Mouse (Mus musculus) MEL (cell line): Measurements from ENCODE around the gene Sec24a.
"Not testable (repeated sequence)": the region's sequence is repeated elsewhere in the genome, so short reads cannot be mapped to it uniquely, and the experiment has no call there.

Source experiments
- CHD2 ChIP-seq: IDR thresholded peaks from 2 replicates; pipeline ENCODE4 v1.6.1; 2011; ENCODE audit warnings: low read length, improper control_type of control experiment
- POLR2A ChIP-seq, 2 experiments: IDR thresholded peaks; 2 replicates each; pipeline ENCODE4 v1.6.1; 2011 to 2012; ENCODE audit warnings: low read length in 2 of 2, mild to moderate bottlenecking in 2 of 2, control low read depth in 1 of 2, improper control_type of control experiment in 1 of 2, low read depth in 1 of 2, moderate library complexity in 1 of 2; ENCODE audit not compliant: control insufficient read depth in 1 of 2, insufficient read depth in 1 of 2, poor library complexity in 1 of 2

GRCm38 (mm10) chr11:51789735-51790134, 26.3 kb upstream of the Sec24a start:
- TF ChIP-seq CHD2; POLR2A (IDR thresholded peaks at IDR 0.05; ENCODE audit: control insufficient read depth in 1 of 2, insufficient read depth in 1 of 2, low read depth in 1 of 2, low read length in 2 of 2, poor library complexity in 1 of 2): not testable (repeated sequence)
